Mouse (Mus musculus) forebrain, embryonic 12.5 days (tissue): ENCODE measurements at regions not wholly inside any gene's neighbourhood (a gene's known extent, or its start where the extent isn't known, plus 50 kb on each side); places are given as distances from the start of the nearest gene placed in this dataset.
"Not testable (repeated sequence)": the region's sequence is repeated elsewhere in the genome, so short reads cannot be mapped to it uniquely, and the experiment has no call there.

Experiments
- ATAC-seq: fragments of 200-750 bp; cut with Nextera tagmentation; 2 replicates; pipeline ENCODE4 v1.8.0; 2017; ENCODE audit warnings: moderate TSS enrichment; ENCODE audit not compliant: low FRiP score
- H3K27ac ChIP-seq: fragments of 300-500 bp; sonication (generic); 2 replicates; pipeline ENCODE4 v1.5.1; 2016; ENCODE audit warnings: mild to moderate bottlenecking
- H3K27me3 ChIP-seq: fragments of 300-500 bp; sonication (generic); 2 replicates; pipeline ENCODE4 v1.6.1; 2016; ENCODE audit warnings: mild to moderate bottlenecking
- H3K36me3 ChIP-seq: fragments of 300-500 bp; sonication (generic); replicated peaks from 2 replicates; pipeline ENCODE4 v1.6.1; 2016; ENCODE audit warnings: mild to moderate bottlenecking
- H3K4me1 ChIP-seq: fragments of 300-500 bp; sonication (generic); 2 replicates; pipeline ENCODE4 v1.6.1; 2016
- H3K4me2 ChIP-seq: fragments of 300-500 bp; sonication (generic); 2 replicates; pipeline ENCODE4 v1.6.1; 2016; ENCODE audit warnings: mild to moderate bottlenecking, moderate library complexity
- H3K4me3 ChIP-seq: fragments of 300-500 bp; sonication (generic); replicated peaks from 2 replicates; pipeline ENCODE4 v1.5.1; 2016; ENCODE audit warnings: mild to moderate bottlenecking
- H3K9ac ChIP-seq: fragments of 300-500 bp; sonication (generic); 2 replicates; pipeline ENCODE4 v1.6.1; 2016; ENCODE audit warnings: mild to moderate bottlenecking
- H3K9me3 ChIP-seq: fragments of 300-500 bp; sonication (generic); 2 replicates; pipeline ENCODE4 v1.6.1; 2016
- WGBS: fragments of 180-500 bp; shearing (Covaris S2); methylation state at CpG from one replicate; pipeline ENCODE4 v1.1.7; 2016; 5-methylcytosine and 5-hydroxymethylcytosine counted together

- no peak overlapping the region for H3K4me2 ChIP-seq
- no peak for ATAC-seq
- no peak overlapping the region for H3K4me3 ChIP-seq
- H3K9ac ChIP-seq, result no peak overlapping the region
- H3K27ac ChIP-seq, result no peak overlapping the region
- H3K27me3 ChIP-seq, result no peaks in the 10 kb centered on the region
- WGBS, result 70% methylated on average over 6 of the region's 6 CpGs
- H3K9me3 ChIP-seq, result no peaks in the 10 kb centered on the region
- no peaks in the 10 kb centered on the region for H3K36me3 ChIP-seq
- peaks cover 11% of the 10 kb centered on the region for H3K4me1 ChIP-seq
Observed at GRCm38 (mm10) chr5:64585076-64585786, 218.0 kb upstream of the Klf3 start.

GRCm38 (mm10) chr5:64586316-64586715 lies 216.9 kb upstream of the Klf3 start:
- H3K4me1 ChIP-seq, result peaks cover 9% of the 10 kb centered on the region
- no peak overlapping the region for H3K4me3 ChIP-seq
- no peaks in the 10 kb centered on the region for H3K27me3 ChIP-seq
- no peak overlapping the region for H3K9ac ChIP-seq
- H3K9me3 ChIP-seq, result no peaks in the 10 kb centered on the region
- no peaks in the 10 kb centered on the region for H3K36me3 ChIP-seq
- H3K27ac ChIP-seq, result no peak overlapping the region
- 94% methylated on average over 6 of the region's 6 CpGs for WGBS
- no peak overlapping the region for H3K4me2 ChIP-seq
- no peak for ATAC-seq

GRCm38 (mm10) chr5:64586933-64587332 lies 216.3 kb upstream of the Klf3 start:
- peaks cover 9% of the 10 kb centered on the region for H3K4me1 ChIP-seq
- no peak overlapping the region for H3K27ac ChIP-seq
- no peak for ATAC-seq
- no peaks in the 10 kb centered on the region for H3K27me3 ChIP-seq
- no peaks in the 10 kb centered on the region for H3K9me3 ChIP-seq
- 86% methylated on average over 3 of the region's 3 CpGs for WGBS
- H3K4me3 ChIP-seq, result no peak overlapping the region
- H3K9ac ChIP-seq, result no peak overlapping the region
- H3K36me3 ChIP-seq, result no peaks in the 10 kb centered on the region
- no peak overlapping the region for H3K4me2 ChIP-seq

GRCm38 (mm10) chr5:64587895-64588738 lies 215.1 kb upstream of the Klf3 start:
- Histone ChIP-seq H3K27ac (no peak overlapping the region), H3K9me3 (no peaks in the 10 kb centered on the region), H3K9ac (no peak overlapping the region), H3K4me3 (no peak overlapping the region), H3K27me3 (no peaks in the 10 kb centered on the region), H3K4me1 (peaks cover 9% of the 10 kb centered on the region), H3K4me2 (no peak overlapping the region), H3K36me3 (no peaks in the 10 kb centered on the region)
- ATAC-seq, result no peak
- 67% methylated on average over 8 of the region's 8 CpGs for WGBS

GRCm38 (mm10) chr5:64588768-64589167 lies 214.4 kb upstream of the Klf3 start:
- ATAC-seq, H3K36me3 ChIP-seq, H3K27ac ChIP-seq, H3K9ac ChIP-seq, H3K4me3 ChIP-seq, H3K4me2 ChIP-seq, H3K9me3 ChIP-seq, H3K4me1 ChIP-seq, H3K27me3 ChIP-seq: not testable (repeated sequence)
- WGBS, result 95% methylated on average over 8 of the region's 8 CpGs

GRCm38 (mm10) chr5:64590036-64590435 lies 213.2 kb upstream of the Klf3 start:
- no peaks in the 10 kb centered on the region for H3K9me3 ChIP-seq
- peaks cover 14% of the 10 kb centered on the region for H3K4me1 ChIP-seq
- ATAC-seq, result no peak
- H3K27me3 ChIP-seq, result no peaks in the 10 kb centered on the region
- no peak overlapping the region for H3K27ac ChIP-seq
- WGBS, result 81% methylated on average over 5 of the region's 5 CpGs
- H3K9ac ChIP-seq, result no peak overlapping the region
- H3K36me3 ChIP-seq, result no peaks in the 10 kb centered on the region
- no peak overlapping the region for H3K4me3 ChIP-seq
- H3K4me2 ChIP-seq, result no peak overlapping the region

GRCm38 (mm10) chr5:64590747-64591146 lies 212.4 kb upstream of the Klf3 start:
- ATAC-seq, result no peak
- no peak overlapping the region for H3K4me2 ChIP-seq
- H3K36me3 ChIP-seq, result no peaks in the 10 kb centered on the region
- no peaks in the 10 kb centered on the region for H3K27me3 ChIP-seq
- H3K9ac ChIP-seq, result no peak overlapping the region
- H3K4me1 ChIP-seq, result peaks cover 21% of the 10 kb centered on the region
- H3K9me3 ChIP-seq, result no peaks in the 10 kb centered on the region
- 94% methylated on average over 1 of the region's 1 CpGs for WGBS
- H3K4me3 ChIP-seq, result no peak overlapping the region
- H3K27ac ChIP-seq, result no peak overlapping the region

GRCm38 (mm10) chr5:64591792-64592191 lies 211.4 kb upstream of the Klf3 start:
- H3K4me1 ChIP-seq, result peaks cover 27% of the 10 kb centered on the region
- no peaks in the 10 kb centered on the region for H3K36me3 ChIP-seq
- H3K27ac ChIP-seq, result no peak overlapping the region
- no peak overlapping the region for H3K9ac ChIP-seq
- 91% methylated on average over 2 of the region's 2 CpGs for WGBS
- no peaks in the 10 kb centered on the region for H3K27me3 ChIP-seq
- H3K9me3 ChIP-seq, result no peaks in the 10 kb centered on the region
- no peak overlapping the region for H3K4me3 ChIP-seq
- no peak for ATAC-seq
- H3K4me2 ChIP-seq, result no peak overlapping the region

- Histone ChIP-seq H3K9me3 (no peaks in the 10 kb centered on the region), H3K4me1 (peaks cover 25% of the 10 kb centered on the region), H3K27me3 (no peaks in the 10 kb centered on the region), H3K27ac (no peak overlapping the region), H3K4me2 (no peak overlapping the region), H3K4me3 (no peak overlapping the region), H3K36me3 (no peaks in the 10 kb centered on the region), H3K9ac (no peak overlapping the region)
- ATAC-seq, result no peak
- WGBS, result 64% methylated on average over 3 of the region's 3 CpGs
Observed at GRCm38 (mm10) chr5:64595220-64595619, 208.0 kb upstream of the Klf3 start.

- 72% methylated on average over 17 of the region's 17 CpGs for WGBS
- Histone ChIP-seq H3K4me1 (peaks cover 29% of the 10 kb centered on the region), H3K27ac (no peak overlapping the region)
Observed at GRCm38 (mm10) chr5:64595751-64596344, 207.3 kb upstream of the Klf3 start.

GRCm38 (mm10) chr5:64597021-64597420 lies 206.2 kb upstream of the Klf3 start:
- Histone ChIP-seq H3K27ac (no peak overlapping the region), H3K4me3 (no peak overlapping the region), H3K36me3 (no peaks in the 10 kb centered on the region), H3K27me3 (no peaks in the 10 kb centered on the region), H3K4me1 (peaks cover 29% of the 10 kb centered on the region), H3K9ac (no peak overlapping the region), H3K4me2 (no peak overlapping the region), H3K9me3 (no peaks in the 10 kb centered on the region)
- 80% methylated on average over 7 of the region's 7 CpGs for WGBS
- no peak for ATAC-seq

More at GRCm38 (mm10) chr5:64595751-64596344, 207.3 kb upstream of the Klf3 start:
- Histone ChIP-seq H3K9ac (no peak overlapping the region), H3K9me3 (no peaks in the 10 kb centered on the region), H3K4me3 (no peak overlapping the region), H3K36me3 (no peaks in the 10 kb centered on the region), H3K27me3 (no peaks in the 10 kb centered on the region), H3K4me2 (no peak overlapping the region)
- ATAC-seq, result no peak

GRCm38 (mm10) chr5:64597451-64597850 lies 205.7 kb upstream of the Klf3 start:
- H3K27me3 ChIP-seq, result no peaks in the 10 kb centered on the region
- H3K4me1 ChIP-seq, result peaks cover 29% of the 10 kb centered on the region
- H3K4me2 ChIP-seq, result no peak overlapping the region
- no peak overlapping the region for H3K9ac ChIP-seq
- H3K4me3 ChIP-seq, result no peak overlapping the region
- H3K27ac ChIP-seq, result no peak overlapping the region
- no peaks in the 10 kb centered on the region for H3K9me3 ChIP-seq
- 62% methylated on average over 3 of the region's 3 CpGs for WGBS
- H3K36me3 ChIP-seq, result no peaks in the 10 kb centered on the region
- no peak for ATAC-seq
